Mouse (Mus musculus) lung, postnatal 0 days (tissue): ENCODE measurements at regions not wholly inside any gene's neighbourhood (a gene's known extent, or its start where the extent isn't known, plus 50 kb on each side); places are given as distances from the start of the nearest gene placed in this dataset.
A peak's percentile ranks its signal among the peaks of the same experiment; 100 is the strongest.

Experiments used
- ATAC-seq: fragments of 200-750 bp; cut with Nextera tagmentation; 2 replicates; pipeline ENCODE4 v1.8.0; 2017; ENCODE audit warnings: moderate library complexity
- DNase-seq: peaks from one replicate; pipeline ENCODE4 v3.0.0-alpha.2; 2016; ENCODE audit warnings: low spot score
- H3K27ac ChIP-seq: fragments of 300-500 bp; sonication (generic); 2 replicates; pipeline ENCODE4 v1.5.1; 2014; ENCODE audit warnings: antibody characterized with exemption, mild to moderate bottlenecking, low read length, mixed read lengths
- H3K27me3 ChIP-seq: fragments of 300-500 bp; sonication (generic); replicated peaks from 2 replicates; pipeline ENCODE4 v1.6.1; 2014; ENCODE audit warnings: low read length, mixed read lengths; ENCODE audit not compliant: insufficient read depth
- H3K36me3 ChIP-seq: fragments of 300-500 bp; sonication (generic); 2 replicates; pipeline ENCODE4 v1.6.1; 2014; ENCODE audit warnings: low read length, mixed read lengths; ENCODE audit not compliant: insufficient read depth
- H3K4me1 ChIP-seq: fragments of 300-500 bp; sonication (generic); 2 replicates; pipeline ENCODE4 v1.6.1; 2014; ENCODE audit warnings: antibody characterized with exemption, low read depth, low read length, mixed read lengths; ENCODE audit not compliant: insufficient read depth
- H3K4me2 ChIP-seq: fragments of 300-500 bp; sonication (generic); replicated peaks from 2 replicates; pipeline ENCODE4 v1.6.1; 2014; ENCODE audit warnings: low read depth, mild to moderate bottlenecking, low read length, moderate library complexity, mixed read lengths
- H3K4me3 ChIP-seq: fragments of 300-500 bp; sonication (generic); 2 replicates; pipeline ENCODE4 v1.5.1; 2014; ENCODE audit warnings: low read depth, low read length
- H3K9ac ChIP-seq: fragments of 300-500 bp; sonication (generic); replicated peaks from 2 replicates; pipeline ENCODE4 v1.6.1; 2014; ENCODE audit warnings: low read depth, mild to moderate bottlenecking
- H3K9me3 ChIP-seq: fragments of 300-500 bp; sonication (generic); 2 replicates; pipeline ENCODE4 v1.6.1; 2016; ENCODE audit warnings: low read length, mixed read lengths
- CTCF ChIP-seq: IDR thresholded peaks from 2 replicates; pipeline ENCODE4 v1.5.1; 2016; ENCODE audit warnings: antibody characterized with exemption, mild to moderate bottlenecking
- EP300 ChIP-seq: IDR thresholded peaks from 2 replicates; pipeline ENCODE4 v1.6.1; 2016; ENCODE audit warnings: antibody characterized with exemption, mild to moderate bottlenecking, control low read depth
- WGBS: fragments of 180-500 bp; shearing (Covaris S2); extraction: QIAGEN DNeasy Blood & Tissue Kit; methylation state at CpG from one replicate; pipeline ENCODE4 v1.1.7; 2014; 5-methylcytosine and 5-hydroxymethylcytosine counted together

DNA sequence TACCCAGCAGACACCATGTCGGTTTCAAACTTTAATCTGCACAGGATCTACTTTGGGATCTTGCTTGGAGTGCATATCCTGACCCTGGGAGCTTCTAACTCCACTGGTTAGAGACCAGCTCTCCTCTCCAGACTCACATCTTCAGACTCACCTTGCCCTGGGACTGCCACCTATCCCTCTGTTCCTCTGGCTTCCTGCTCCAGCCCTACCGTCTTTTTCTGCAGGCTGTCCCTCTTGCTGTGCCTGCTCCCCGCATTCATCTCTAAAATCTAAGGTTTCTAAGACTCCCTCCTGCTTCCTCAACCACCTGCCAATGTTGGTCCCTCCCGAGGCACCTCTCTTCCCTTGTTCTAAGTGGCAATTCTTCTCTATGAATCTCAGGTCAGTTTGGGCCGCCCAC, 233.2 kb downstream of the Plpp3 start:
- TF ChIP-seq EP300 (no peak), CTCF (no peak)
- no peaks in the 10 kb centered on the region for H3K36me3 ChIP-seq
- H3K27me3 ChIP-seq = no peaks in the 10 kb centered on the region
- DNase-seq (no peak), ATAC-seq (no peak)
- H3K4me2 ChIP-seq = no peak overlapping the region
- no peak overlapping the region for H3K27ac ChIP-seq
- 17% methylated on average over 5 of the region's 5 CpGs for WGBS
- H3K4me1 ChIP-seq = no peaks in the 10 kb centered on the region
- H3K9me3 ChIP-seq = no peaks in the 10 kb centered on the region
- H3K4me3 ChIP-seq = no peak overlapping the region
- H3K9ac ChIP-seq = no peak overlapping the region

DNA sequence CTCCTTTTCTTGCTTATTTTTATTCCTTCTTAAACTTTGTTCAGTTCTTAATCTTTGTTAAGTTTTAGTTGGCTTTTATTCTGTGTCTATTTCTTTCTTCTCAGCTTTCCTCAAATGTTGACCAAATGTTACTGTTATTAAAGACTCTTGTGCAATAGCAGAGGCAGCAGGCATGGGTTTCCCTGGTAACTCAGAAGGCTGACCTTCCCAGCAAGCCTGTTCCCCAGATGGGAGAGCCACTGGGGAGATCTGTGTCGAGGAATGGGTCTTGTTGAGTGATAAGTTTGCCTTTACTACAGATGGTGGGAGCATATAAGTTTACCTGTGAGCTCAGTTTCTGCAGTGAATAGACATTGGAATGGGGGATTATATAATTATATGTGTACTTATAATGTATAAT, 237.2 kb downstream of the Plpp3 start:
- Histone ChIP-seq H3K4me2 (no peak overlapping the region), H3K9me3 (no peaks in the 10 kb centered on the region), H3K9ac (no peak overlapping the region), H3K27me3 (no peaks in the 10 kb centered on the region), H3K27ac (no peak overlapping the region), H3K36me3 (no peaks in the 10 kb centered on the region), H3K4me3 (no peak overlapping the region), H3K4me1 (no peaks in the 10 kb centered on the region)
- TF ChIP-seq CTCF (no peak), EP300 (no peak)
- WGBS = 41% methylated on average over 1 of the region's 1 CpGs
- DNase-seq (no peak), ATAC-seq (no peak)

DNA sequence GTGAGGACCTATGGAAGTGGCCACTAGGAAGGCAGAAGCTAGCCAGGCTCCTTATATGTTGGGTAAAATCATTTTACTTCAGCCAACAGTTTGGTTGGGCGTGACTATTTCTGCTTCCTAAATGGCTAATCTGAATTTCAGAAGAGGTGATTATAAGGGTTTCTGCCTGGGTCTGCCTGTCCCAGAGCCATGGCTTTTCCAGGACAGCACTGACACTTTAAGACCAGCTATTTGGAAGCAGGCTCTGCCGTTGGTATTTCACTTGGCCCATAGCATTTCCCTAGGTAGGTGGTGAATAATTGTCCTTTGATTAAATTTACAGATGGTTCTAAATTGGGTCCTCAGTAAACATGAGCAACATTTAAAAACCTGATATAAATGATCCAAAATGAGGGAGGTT, 240.3 kb downstream of the Plpp3 start:
- no peaks in the 10 kb centered on the region for H3K27me3 ChIP-seq
- H3K4me1 ChIP-seq = no peaks in the 10 kb centered on the region
- H3K4me3 ChIP-seq = no peak overlapping the region
- H3K9me3 ChIP-seq = no peaks in the 10 kb centered on the region
- H3K36me3 ChIP-seq = no peaks in the 10 kb centered on the region
- H3K27ac ChIP-seq = no peak overlapping the region
- ATAC-seq (no peak), DNase-seq (no peak)
- 64% methylated on average over 2 of the region's 2 CpGs for WGBS
- no peak for TF ChIP-seq EP300
- no peak for TF ChIP-seq CTCF
- H3K9ac ChIP-seq = no peak overlapping the region
- no peak overlapping the region for H3K4me2 ChIP-seq

DNA sequence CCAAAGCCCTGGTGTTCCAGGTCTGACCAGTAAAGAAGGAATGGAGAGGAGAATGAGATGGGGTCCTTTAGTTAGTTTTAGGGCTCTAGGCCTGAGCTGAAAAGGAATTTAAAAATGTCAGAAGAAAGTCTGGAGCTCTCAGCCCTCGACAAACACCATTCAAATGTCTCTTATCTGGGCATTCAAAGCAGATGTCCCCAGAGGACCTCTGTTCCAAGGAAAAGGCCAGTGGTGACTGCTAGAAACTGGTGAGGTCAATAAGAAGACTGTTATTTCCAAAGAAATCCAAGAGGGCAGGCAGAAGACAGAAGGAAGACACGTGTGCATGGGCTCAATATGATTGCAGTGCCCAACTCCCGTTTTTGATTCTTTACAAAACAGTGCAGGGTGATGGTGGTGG, 244.9 kb downstream of the Plpp3 start:
- no peaks in the 10 kb centered on the region for H3K27me3 ChIP-seq
- H3K4me2 ChIP-seq = no peak overlapping the region
- H3K4me3 ChIP-seq = no peak overlapping the region
- ATAC-seq (no peak), DNase-seq (no peak)
- H3K27ac ChIP-seq = no peak overlapping the region
- H3K9ac ChIP-seq = no peak overlapping the region
- no peak for TF ChIP-seq CTCF
- TF ChIP-seq EP300 = no peak
- H3K9me3 ChIP-seq = no peaks in the 10 kb centered on the region
- no peaks in the 10 kb centered on the region for H3K4me1 ChIP-seq
- H3K36me3 ChIP-seq = no peaks in the 10 kb centered on the region
- 65% methylated on average over 3 of the region's 3 CpGs for WGBS

DNA sequence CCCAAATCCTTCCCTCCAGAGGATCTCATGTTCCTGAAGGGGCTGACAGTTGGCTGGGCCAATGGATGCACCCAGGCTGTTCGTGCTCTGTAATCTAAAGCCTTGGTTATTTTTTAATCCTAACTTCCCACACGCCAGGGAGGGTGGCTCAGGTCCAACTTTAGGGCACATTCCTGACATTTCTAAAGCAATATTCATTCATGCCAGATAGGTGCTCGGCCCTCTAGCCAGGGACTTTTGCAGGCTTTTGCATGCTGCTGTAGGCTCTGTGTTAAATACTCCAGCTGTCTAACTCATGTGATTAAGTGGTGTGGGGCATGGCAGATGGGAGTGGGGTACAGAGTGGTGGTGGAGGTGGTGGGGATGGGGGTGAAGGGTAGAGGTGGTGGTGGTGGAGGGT, 246.0 kb downstream of the Plpp3 start:
- no peak overlapping the region for H3K9ac ChIP-seq
- TF ChIP-seq EP300 (peak; percentile 58), CTCF (no peak)
- no peaks in the 10 kb centered on the region for H3K9me3 ChIP-seq
- no peak overlapping the region for H3K4me3 ChIP-seq
- DNase-seq (peak; percentile 60), ATAC-seq (peak; percentile 64)
- H3K27me3 ChIP-seq = no peaks in the 10 kb centered on the region
- no peak overlapping the region for H3K27ac ChIP-seq
- H3K4me1 ChIP-seq = no peaks in the 10 kb centered on the region
- H3K36me3 ChIP-seq = no peaks in the 10 kb centered on the region
- WGBS = 25% methylated on average over 3 of the region's 3 CpGs
- H3K4me2 ChIP-seq = no peak overlapping the region

DNA sequence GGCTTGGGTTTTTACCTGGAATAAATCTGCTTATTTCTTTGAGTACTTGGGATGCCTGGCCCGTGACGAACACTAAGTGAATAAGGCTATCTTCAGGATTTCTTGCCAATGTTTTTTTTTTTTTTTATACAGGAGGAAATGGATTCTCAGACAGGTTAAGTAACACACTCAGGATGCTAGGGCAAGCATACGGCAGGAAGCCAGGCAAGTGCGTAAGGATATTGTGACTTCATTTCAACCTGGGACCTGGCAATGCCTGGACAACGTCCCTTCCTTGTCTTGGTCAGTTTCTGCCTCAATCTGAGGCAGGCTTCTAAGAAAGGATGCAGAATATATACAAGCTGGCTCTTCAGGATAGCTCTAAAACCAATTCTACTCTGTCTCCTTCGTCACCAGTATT, 246.5 kb downstream of the Plpp3 start:
- H3K27ac ChIP-seq = no peak overlapping the region
- DNase-seq = peak; percentile 21
- no peaks in the 10 kb centered on the region for H3K4me1 ChIP-seq
- H3K27me3 ChIP-seq = no peaks in the 10 kb centered on the region
- no peak for TF ChIP-seq CTCF
- TF ChIP-seq EP300 = no peak
- WGBS = 49% methylated on average over 6 of the region's 6 CpGs
- ATAC-seq = no peak
- H3K4me2 ChIP-seq = no peak overlapping the region
- no peak overlapping the region for H3K4me3 ChIP-seq
- H3K36me3 ChIP-seq = no peaks in the 10 kb centered on the region
- no peaks in the 10 kb centered on the region for H3K9me3 ChIP-seq
- H3K9ac ChIP-seq = no peak overlapping the region

DNA sequence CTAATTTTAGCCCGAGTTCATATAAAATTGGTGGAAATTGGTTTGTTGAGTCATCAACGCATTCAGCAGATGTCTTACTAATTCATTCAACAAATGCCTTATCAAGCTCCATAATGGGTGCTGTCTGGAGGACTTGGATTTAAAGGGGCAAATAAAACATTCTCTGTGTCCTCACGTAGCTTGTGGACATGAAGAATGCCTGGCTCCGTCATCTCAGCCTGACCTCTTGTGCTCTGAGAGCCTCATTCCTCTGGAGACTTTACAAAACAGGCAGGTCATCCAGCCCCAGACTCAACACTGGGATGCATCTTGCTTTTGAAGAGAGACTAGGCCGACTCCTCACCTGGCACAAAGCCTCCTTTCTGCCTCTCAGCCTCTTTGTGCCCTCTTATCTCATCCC, 248.6 kb downstream of the Plpp3 start:
- Histone ChIP-seq H3K27ac (no peak overlapping the region), H3K4me1 (no peaks in the 10 kb centered on the region), H3K9me3 (no peaks in the 10 kb centered on the region), H3K36me3 (no peaks in the 10 kb centered on the region), H3K4me3 (no peak overlapping the region), H3K9ac (no peak overlapping the region), H3K27me3 (no peaks in the 10 kb centered on the region), H3K4me2 (no peak overlapping the region)
- DNase-seq = no peak
- WGBS = 77% methylated on average over 5 of the region's 5 CpGs
- ATAC-seq = no peak
- TF ChIP-seq CTCF (no peak), EP300 (no peak)
